Mouse (Mus musculus): Measurements from ENCODE around the gene Lbh. TPM values are rescaled to one million over a fixed set of nuclear protein-coding genes. Genes with fewer than 3 reads are reported as not detected.

Lbh gene
- polyA plus RNA-seq, 1 experiment from 2014 or later, result 8.5 TPM

DNA sequence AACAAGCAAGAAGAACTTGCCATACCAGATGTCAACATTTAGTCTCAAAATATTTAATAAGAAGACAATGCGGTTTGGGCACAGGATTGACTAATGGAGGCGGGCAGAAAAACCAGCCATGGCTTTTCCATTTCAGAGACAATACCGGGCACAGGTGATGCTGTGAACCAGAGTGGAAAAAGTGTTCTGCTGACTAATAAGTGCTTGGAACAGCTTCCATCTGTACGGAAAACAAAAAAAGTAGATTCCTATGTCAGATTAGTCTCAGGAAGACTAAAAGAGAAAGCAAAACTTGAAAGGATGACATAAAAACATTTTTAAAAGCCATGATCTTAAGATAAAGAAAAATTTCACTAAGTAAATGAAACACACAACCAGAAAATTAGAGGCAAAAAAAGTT, 16.4 kb upstream of the Lbh start:
- WGBS, result 88% methylated on average over 4 of the region's 4 CpGs
- ATAC-seq (ENCODE audit: low FRiP score), result no peak
- Histone ChIP-seq H3K27me3 (no peaks in the 10 kb centered on the region), H3K4me1 (replicated peaks) (no peaks in the 10 kb centered on the region), H3K27ac (no peak overlapping the region), H3K9ac (no peak overlapping the region), H3K36me3 (no peaks in the 10 kb centered on the region), H3K9me3 (no peaks in the 10 kb centered on the region), H3K4me3 (no peak overlapping the region), H3K4me2 (no peak overlapping the region)

GRCm38 (mm10) chr17:72903321-72903720, 14.8 kb upstream of the Lbh start:
- Histone ChIP-seq H3K27me3 (no peaks in the 10 kb centered on the region), H3K4me3 (no peak overlapping the region), H3K36me3 (no peaks in the 10 kb centered on the region), H3K4me1 (replicated peaks) (no peaks in the 10 kb centered on the region), H3K27ac (no peak overlapping the region), H3K9ac (no peak overlapping the region), H3K9me3 (no peaks in the 10 kb centered on the region), H3K4me2 (no peak overlapping the region)
- 93% methylated on average over 5 of the region's 5 CpGs for WGBS
- ATAC-seq (ENCODE audit: low FRiP score), result no peak

GRCm38 (mm10) chr17:72903921-72904421, 14.1 kb upstream of the Lbh start:
- no peak overlapping the region for H3K9ac ChIP-seq
- no peaks in the 10 kb centered on the region for H3K9me3 ChIP-seq
- no peaks in the 10 kb centered on the region for H3K36me3 ChIP-seq
- H3K27ac ChIP-seq, result no peak overlapping the region
- H3K4me1 ChIP-seq (replicated peaks), result no peaks in the 10 kb centered on the region
- no peak overlapping the region for H3K4me2 ChIP-seq
- no peak overlapping the region for H3K4me3 ChIP-seq
- 87% methylated on average over 9 of the region's 9 CpGs for WGBS
- no peaks in the 10 kb centered on the region for H3K27me3 ChIP-seq
- no peak for ATAC-seq (ENCODE audit: low FRiP score)

GRCm38 (mm10) chr17:72904873-72905272, 13.2 kb upstream of the Lbh start:
- no peak for ATAC-seq (ENCODE audit: low FRiP score)
- Histone ChIP-seq H3K9me3 (no peaks in the 10 kb centered on the region), H3K27ac (no peak overlapping the region), H3K4me3 (no peak overlapping the region), H3K4me2 (no peak overlapping the region), H3K4me1 (replicated peaks) (no peaks in the 10 kb centered on the region), H3K36me3 (no peaks in the 10 kb centered on the region), H3K9ac (no peak overlapping the region), H3K27me3 (no peaks in the 10 kb centered on the region)
- 86% methylated on average over 7 of the region's 7 CpGs for WGBS

GRCm38 (mm10) chr17:72906231-72906896, 11.7 kb upstream of the Lbh start:
- Histone ChIP-seq H3K4me3 (no peak overlapping the region), H3K4me2 (no peak overlapping the region), H3K27ac (no peak overlapping the region), H3K9me3 (no peaks in the 10 kb centered on the region), H3K27me3 (no peaks in the 10 kb centered on the region), H3K4me1 (replicated peaks) (no peaks in the 10 kb centered on the region), H3K9ac (no peak overlapping the region), H3K36me3 (no peaks in the 10 kb centered on the region)
- WGBS, result 82% methylated on average over 10 of the region's 10 CpGs
- no peak for ATAC-seq (ENCODE audit: low FRiP score)

DNA sequence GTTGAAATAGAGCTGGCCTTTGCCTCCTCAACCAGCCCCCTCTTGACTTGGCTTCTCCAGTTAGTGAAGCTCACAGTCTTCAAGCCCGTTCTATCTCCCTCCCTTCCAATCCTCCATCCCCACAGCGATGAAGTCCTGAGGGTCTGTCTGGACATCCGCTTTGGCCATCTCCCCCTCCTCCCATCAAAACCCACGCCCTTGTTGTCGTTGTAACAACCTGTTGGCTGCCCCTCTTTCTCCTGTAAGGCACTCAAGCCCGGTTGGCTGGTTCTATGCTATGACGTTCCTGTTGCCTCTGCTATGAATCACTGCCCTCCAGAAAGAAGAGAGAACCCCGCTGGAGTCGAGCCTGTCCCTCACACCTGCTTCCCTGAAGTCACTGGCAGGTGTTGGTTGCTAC, 10.9 kb upstream of the Lbh start:
- Histone ChIP-seq H3K4me2 (no peak overlapping the region), H3K27me3 (no peaks in the 10 kb centered on the region), H3K4me1 (replicated peaks) (no peaks in the 10 kb centered on the region), H3K9me3 (no peaks in the 10 kb centered on the region), H3K9ac (no peak overlapping the region), H3K27ac (no peak overlapping the region), H3K4me3 (no peak overlapping the region), H3K36me3 (no peaks in the 10 kb centered on the region)
- ATAC-seq (ENCODE audit: low FRiP score), result no peak
- WGBS, result 82% methylated on average over 9 of the region's 9 CpGs

GRCm38 (mm10) chr17:72907777-72908176, 10.3 kb upstream of the Lbh start:
- Histone ChIP-seq H3K4me1 (replicated peaks) (no peaks in the 10 kb centered on the region), H3K36me3 (no peaks in the 10 kb centered on the region), H3K4me3 (no peak overlapping the region), H3K9ac (no peak overlapping the region), H3K27ac (no peak overlapping the region), H3K9me3 (no peaks in the 10 kb centered on the region), H3K4me2 (no peak overlapping the region), H3K27me3 (no peaks in the 10 kb centered on the region)
- no peak for ATAC-seq (ENCODE audit: low FRiP score)
- WGBS, result 81% methylated on average over 8 of the region's 8 CpGs

DNA sequence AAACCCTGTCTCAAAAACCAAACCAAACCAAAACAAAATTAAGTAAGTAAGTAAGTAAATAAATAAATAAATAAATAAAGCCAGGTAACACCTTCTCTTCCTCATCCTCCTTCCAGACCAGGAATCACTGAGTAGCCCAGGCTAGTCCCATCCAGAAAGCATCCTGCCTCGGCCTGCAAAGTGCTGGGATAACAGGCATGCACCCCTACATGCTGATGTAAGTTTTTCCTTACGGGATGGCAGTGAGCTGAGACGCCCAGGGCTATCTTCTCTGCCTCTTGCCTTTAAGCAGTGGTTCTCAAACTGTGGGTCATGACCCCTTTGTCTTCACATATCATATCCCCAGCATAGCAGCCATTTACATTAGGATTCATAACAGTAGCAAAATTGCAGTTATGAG, 9.5 kb upstream of the Lbh start:
- no peaks in the 10 kb centered on the region for H3K36me3 ChIP-seq
- ATAC-seq (ENCODE audit: low FRiP score), result no peak
- no peak overlapping the region for H3K4me2 ChIP-seq
- H3K4me1 ChIP-seq (replicated peaks), result no peaks in the 10 kb centered on the region
- WGBS, result 92% methylated on average over 3 of the region's 3 CpGs
- no peak overlapping the region for H3K4me3 ChIP-seq
- no peak overlapping the region for H3K27ac ChIP-seq
- H3K9me3 ChIP-seq, result no peaks in the 10 kb centered on the region
- no peaks in the 10 kb centered on the region for H3K27me3 ChIP-seq
- no peak overlapping the region for H3K9ac ChIP-seq

GRCm38 (mm10) chr17:72909061-72909852, 8.8 kb upstream of the Lbh start:
- no peak for ATAC-seq (ENCODE audit: low FRiP score)

DNA sequence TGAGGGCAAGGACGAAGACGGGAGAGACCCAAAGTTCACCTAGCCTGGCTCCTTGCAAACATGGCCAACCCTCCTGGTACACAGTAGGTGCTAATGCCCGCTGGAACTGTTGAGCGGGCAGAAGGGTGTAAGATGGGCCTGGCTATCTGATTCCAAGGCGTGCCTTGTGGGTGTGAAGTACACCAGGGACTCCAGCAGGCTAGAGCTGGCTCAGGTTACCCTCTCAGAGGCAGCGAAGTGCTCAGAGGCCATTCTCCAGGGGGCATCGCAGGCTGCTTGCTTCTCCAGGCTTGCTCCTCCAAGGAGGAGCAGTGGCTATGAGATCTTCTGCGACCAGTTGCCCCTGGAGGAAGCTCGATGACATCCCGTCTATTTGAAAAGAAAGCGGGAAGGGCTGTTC, 6.8 kb upstream of the Lbh start:
- no peak overlapping the region for H3K4me2 ChIP-seq
- no peak for ATAC-seq (ENCODE audit: low FRiP score)
- no peaks in the 10 kb centered on the region for H3K36me3 ChIP-seq
- no peak overlapping the region for H3K9ac ChIP-seq
- no peak overlapping the region for H3K4me3 ChIP-seq
- H3K27ac ChIP-seq, result no peak overlapping the region
- WGBS, result 77% methylated on average over 11 of the region's 11 CpGs
- peaks cover 5% of the 10 kb centered on the region for H3K27me3 ChIP-seq
- no peaks in the 10 kb centered on the region for H3K9me3 ChIP-seq
- no peaks in the 10 kb centered on the region for H3K4me1 ChIP-seq (replicated peaks)

More at GRCm38 (mm10) chr17:72909061-72909852, 8.8 kb upstream of the Lbh start:
- Histone ChIP-seq H3K9ac (no peak overlapping the region), H3K27ac (no peak overlapping the region), H3K4me1 (replicated peaks) (no peaks in the 10 kb centered on the region), H3K27me3 (no peaks in the 10 kb centered on the region), H3K4me3 (no peak overlapping the region), H3K4me2 (no peak overlapping the region), H3K9me3 (no peaks in the 10 kb centered on the region), H3K36me3 (no peaks in the 10 kb centered on the region)
- 86% methylated on average over 7 of the region's 7 CpGs for WGBS

- peaks cover 5% of the 10 kb centered on the region for H3K27me3 ChIP-seq
- H3K9ac ChIP-seq, result no peak overlapping the region
- H3K36me3 ChIP-seq, result no peaks in the 10 kb centered on the region
- H3K4me1 ChIP-seq (replicated peaks), result peaks cover 4% of the 10 kb centered on the region
- H3K4me2 ChIP-seq, result no peak overlapping the region
- H3K27ac ChIP-seq, result no peak overlapping the region
- no peak overlapping the region for H3K4me3 ChIP-seq
- no peaks in the 10 kb centered on the region for H3K9me3 ChIP-seq
- no peak for ATAC-seq (ENCODE audit: low FRiP score)
- 53% methylated on average over 1 of the region's 1 CpGs for WGBS
Observed at GRCm38 (mm10) chr17:72911751-72912150, 6.4 kb upstream of the Lbh start.

DNA sequence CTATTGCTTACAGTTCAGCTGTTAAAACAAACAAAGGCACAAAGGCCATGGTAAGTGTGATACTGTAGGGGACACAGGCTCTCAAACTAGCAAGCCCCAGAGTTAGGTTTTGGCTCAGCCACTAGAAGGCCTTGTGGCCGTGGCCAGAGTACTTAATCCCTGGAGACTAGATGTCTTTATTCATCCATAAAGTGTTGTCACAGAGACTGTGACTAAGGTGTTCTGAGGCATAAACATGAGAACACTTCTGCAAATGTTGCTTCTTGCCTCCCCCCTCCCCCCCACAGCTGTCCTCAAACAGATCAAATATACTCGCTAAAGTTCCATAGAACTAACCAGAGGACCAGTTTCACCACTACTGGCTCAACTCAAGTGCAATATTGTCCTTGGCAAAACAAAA, 4.0 kb upstream of the Lbh start:
- WGBS, result 87% methylated on average over 2 of the region's 2 CpGs
- peaks cover 5% of the 10 kb centered on the region for H3K27me3 ChIP-seq
- no peaks in the 10 kb centered on the region for H3K36me3 ChIP-seq
- H3K4me2 ChIP-seq, result no peak overlapping the region
- no peak overlapping the region for H3K27ac ChIP-seq
- no peaks in the 10 kb centered on the region for H3K9me3 ChIP-seq
- H3K4me3 ChIP-seq, result no peak overlapping the region
- no peak for ATAC-seq (ENCODE audit: low FRiP score)
- peaks cover 8% of the 10 kb centered on the region for H3K4me1 ChIP-seq (replicated peaks)
- H3K9ac ChIP-seq, result no peak overlapping the region
